Mouse (Mus musculus): ENCODE measurements around the gene Tex22. TPM values are rescaled to one million over a fixed set of nuclear protein-coding genes. Genes with fewer than 3 reads are reported as not detected.

Gene Tex22
- polyA plus RNA-seq, 1 experiment from 2014 or later: not detected

DNA sequence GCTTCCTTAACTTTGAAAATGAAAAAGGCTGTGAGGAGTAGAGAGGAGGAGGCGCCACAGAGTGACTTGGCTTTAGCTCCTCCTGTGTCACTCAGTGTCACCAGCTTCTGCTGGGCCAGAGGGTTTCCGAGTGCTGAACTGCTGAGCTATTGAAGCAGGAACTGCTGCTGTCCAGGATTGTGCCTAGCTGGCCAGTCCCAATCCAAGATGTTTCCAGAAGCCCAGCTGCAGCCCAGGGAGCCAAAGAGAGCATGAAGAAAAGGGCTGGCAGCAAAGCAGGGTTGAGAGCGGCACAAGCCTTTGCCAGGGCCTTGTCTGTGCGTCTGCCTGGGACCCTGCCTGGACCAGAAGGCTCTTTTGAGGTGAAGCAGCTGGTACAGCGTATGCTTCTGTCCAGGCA lies 26.2 kb upstream of the Tex22 start:
- Histone ChIP-seq H3K27me3 (ENCODE audit: control insufficient read depth, insufficient read depth, low read length) (no peaks in the 10 kb centered on the region), H3K4me2 (ENCODE audit: low read length) (no peak overlapping the region), H3K36me3 (ENCODE audit: control insufficient read depth, insufficient read depth, low read length) (peaks cover 81% of the 10 kb centered on the region), H3K27ac (replicated peaks; ENCODE audit: low read depth, low read length) (no peak overlapping the region), H3K9me3 (ENCODE audit: control insufficient read depth, low read length) (no peaks in the 10 kb centered on the region), H3K4me3 (replicated peaks; ENCODE audit: low read depth, low read length) (no peak overlapping the region), H3K9ac (replicated peaks; ENCODE audit: low read length) (no peak overlapping the region), H3K4me1 (ENCODE audit: control insufficient read depth, insufficient read depth, low read length) (no peaks in the 10 kb centered on the region)
- DNase-seq (no peak), ATAC-seq (ENCODE audit: low FRiP score, low TSS enrichment) (no peak)
- 95% methylated on average over 5 of the region's 5 CpGs for WGBS

DNA sequence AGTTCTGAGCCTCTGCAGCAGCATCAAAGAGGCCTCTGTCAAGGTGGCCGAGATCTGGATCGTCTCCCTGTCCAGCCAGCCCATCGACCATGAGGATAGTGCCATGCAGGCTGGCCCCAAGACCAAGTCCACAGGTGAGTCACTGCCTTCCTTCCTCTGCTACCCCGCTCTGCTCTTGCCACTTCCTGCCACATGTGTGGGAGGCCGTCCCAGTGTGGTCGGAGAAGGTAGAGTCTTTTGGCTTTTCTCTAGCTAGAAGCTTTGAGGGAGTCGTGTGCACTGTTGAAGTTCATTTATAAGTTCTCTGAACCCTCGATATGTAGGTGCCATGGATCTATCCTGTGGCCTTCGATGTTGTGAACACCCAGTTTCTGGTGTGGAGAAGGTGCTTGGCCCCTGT lies 24.5 kb upstream of the Tex22 start:
- Histone ChIP-seq H3K27ac (replicated peaks; ENCODE audit: low read depth, low read length) (no peak overlapping the region), H3K9ac (replicated peaks; ENCODE audit: low read length) (no peak overlapping the region), H3K4me3 (replicated peaks; ENCODE audit: low read depth, low read length) (no peak overlapping the region), H3K9me3 (ENCODE audit: control insufficient read depth, low read length) (no peaks in the 10 kb centered on the region), H3K27me3 (ENCODE audit: control insufficient read depth, insufficient read depth, low read length) (no peaks in the 10 kb centered on the region), H3K4me2 (ENCODE audit: low read length) (no peak overlapping the region), H3K4me1 (ENCODE audit: control insufficient read depth, insufficient read depth, low read length) (no peaks in the 10 kb centered on the region), H3K36me3 (ENCODE audit: control insufficient read depth, insufficient read depth, low read length) (peaks cover 89% of the 10 kb centered on the region)
- no peak for ATAC-seq (ENCODE audit: low FRiP score, low TSS enrichment)
- no peak for DNase-seq
- 96% methylated on average over 9 of the region's 9 CpGs for WGBS

DNA sequence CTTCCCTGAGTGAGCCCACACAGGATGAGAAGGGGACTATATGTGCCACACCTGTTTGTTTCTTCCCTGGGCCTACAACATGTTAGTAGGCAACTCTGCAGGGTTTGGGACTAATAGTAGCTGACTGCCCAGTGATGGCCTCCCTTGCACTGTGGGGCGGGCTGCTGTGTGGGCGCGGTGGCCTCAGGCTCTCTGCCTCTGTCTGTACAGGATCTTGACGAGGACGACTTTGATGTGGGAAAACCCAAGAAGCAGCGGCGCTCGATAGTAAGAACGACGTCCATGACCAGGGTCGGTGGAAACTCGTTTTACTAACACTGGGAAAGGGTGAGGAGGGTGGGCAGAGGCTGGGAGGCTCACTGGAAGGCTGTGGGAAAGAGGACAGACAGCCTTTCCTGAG lies 23.6 kb upstream of the Tex22 start:
- Histone ChIP-seq H3K4me1 (ENCODE audit: control insufficient read depth, insufficient read depth, low read length) (no peaks in the 10 kb centered on the region), H3K27ac (replicated peaks; ENCODE audit: low read depth, low read length) (no peak overlapping the region), H3K9me3 (ENCODE audit: control insufficient read depth, low read length) (no peaks in the 10 kb centered on the region), H3K36me3 (ENCODE audit: control insufficient read depth, insufficient read depth, low read length) (peaks cover 91% of the 10 kb centered on the region), H3K27me3 (ENCODE audit: control insufficient read depth, insufficient read depth, low read length) (no peaks in the 10 kb centered on the region), H3K9ac (replicated peaks; ENCODE audit: low read length) (no peak overlapping the region), H3K4me3 (replicated peaks; ENCODE audit: low read depth, low read length) (no peak overlapping the region), H3K4me2 (ENCODE audit: low read length) (no peak overlapping the region)
- 92% methylated on average over 12 of the region's 12 CpGs for WGBS
- DNase-seq (no peak), ATAC-seq (ENCODE audit: low FRiP score, low TSS enrichment) (no peak)

DNA sequence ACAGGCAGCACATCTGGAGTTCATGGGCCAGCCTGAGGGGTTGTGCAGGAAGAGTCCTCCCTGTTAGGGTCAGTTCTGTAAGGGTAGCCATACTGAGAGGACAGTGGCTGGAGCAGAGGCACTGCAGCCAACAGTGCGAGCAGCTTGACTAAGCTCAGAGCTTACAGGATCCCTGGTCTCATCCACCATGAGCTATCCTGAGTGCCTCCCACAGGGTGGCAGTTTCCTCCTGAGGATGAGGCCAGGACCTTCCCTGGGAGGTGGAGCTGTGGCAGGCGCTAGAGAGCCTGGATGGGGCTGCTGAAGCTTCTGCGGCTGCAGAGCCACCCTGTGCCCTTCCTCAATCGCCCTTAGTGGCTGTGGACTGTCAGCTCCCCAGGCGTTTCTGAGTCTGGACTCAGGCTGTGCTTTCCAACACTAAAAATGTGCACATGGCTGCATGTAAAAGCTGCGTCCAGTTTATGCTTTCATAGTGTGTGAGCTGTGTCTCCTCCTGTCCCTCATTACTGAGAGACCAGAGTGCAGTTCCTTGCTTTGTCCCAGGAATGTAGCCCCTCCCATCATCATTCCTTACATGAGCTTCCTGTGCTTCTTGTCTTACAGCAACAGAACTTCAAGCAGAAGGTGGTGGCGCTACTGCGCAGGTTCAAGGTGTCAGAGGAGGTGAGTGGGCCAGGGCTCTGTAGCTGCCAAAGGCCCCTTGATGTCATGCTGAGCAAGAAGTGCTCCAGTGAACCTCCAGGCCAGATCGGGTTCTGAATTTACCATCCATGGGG lies 22.5 kb upstream of the Tex22 start:
- no peaks in the 10 kb centered on the region for H3K27me3 ChIP-seq (ENCODE audit: control insufficient read depth, insufficient read depth, low read length)
- peaks cover 92% of the 10 kb centered on the region for H3K36me3 ChIP-seq (ENCODE audit: control insufficient read depth, insufficient read depth, low read length)
- H3K4me3 ChIP-seq (replicated peaks; ENCODE audit: low read depth, low read length): no peak overlapping the region
- 79% methylated on average over 9 of the region's 9 CpGs for WGBS
- H3K9me3 ChIP-seq (ENCODE audit: control insufficient read depth, low read length): no peaks in the 10 kb centered on the region
- H3K4me1 ChIP-seq (ENCODE audit: control insufficient read depth, insufficient read depth, low read length): no peaks in the 10 kb centered on the region
- H3K9ac ChIP-seq (replicated peaks; ENCODE audit: low read length): no peak overlapping the region
- no peak overlapping the region for H3K4me2 ChIP-seq (ENCODE audit: low read length)
- H3K27ac ChIP-seq (replicated peaks; ENCODE audit: low read depth, low read length): no peak overlapping the region
- DNase-seq: no peak
- ATAC-seq (ENCODE audit: low FRiP score, low TSS enrichment): no peak

DNA sequence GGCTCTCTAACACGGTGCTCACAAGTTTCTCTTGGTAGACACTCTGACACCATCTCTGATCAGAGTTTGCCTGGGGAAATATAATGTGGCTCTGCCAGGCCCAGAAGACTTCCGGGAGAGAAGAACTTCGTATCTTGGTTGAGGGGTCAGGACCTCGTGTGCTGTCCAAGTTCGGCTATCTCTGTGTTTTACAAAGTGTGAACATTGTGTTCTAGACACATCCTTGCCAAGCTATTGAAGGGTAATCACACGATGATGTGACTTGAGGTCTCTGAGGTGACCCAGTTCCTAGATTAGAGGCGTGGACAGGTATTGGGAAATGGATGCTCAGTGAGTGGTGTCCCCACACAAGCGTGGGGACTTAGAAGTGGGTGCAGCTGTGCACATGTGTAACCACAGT lies 18.2 kb upstream of the Tex22 start:
- no peak overlapping the region for H3K9ac ChIP-seq (replicated peaks; ENCODE audit: low read length)
- no peak overlapping the region for H3K27ac ChIP-seq (replicated peaks; ENCODE audit: low read depth, low read length)
- H3K4me3 ChIP-seq (replicated peaks; ENCODE audit: low read depth, low read length): no peak overlapping the region
- 94% methylated on average over 8 of the region's 8 CpGs for WGBS
- no peaks in the 10 kb centered on the region for H3K27me3 ChIP-seq (ENCODE audit: control insufficient read depth, insufficient read depth, low read length)
- no peak for ATAC-seq (ENCODE audit: low FRiP score, low TSS enrichment)
- H3K4me1 ChIP-seq (ENCODE audit: control insufficient read depth, insufficient read depth, low read length): no peaks in the 10 kb centered on the region
- H3K9me3 ChIP-seq (ENCODE audit: control insufficient read depth, low read length): no peaks in the 10 kb centered on the region
- no peak for DNase-seq
- H3K4me2 ChIP-seq (ENCODE audit: low read length): no peak overlapping the region
- H3K36me3 ChIP-seq (ENCODE audit: control insufficient read depth, insufficient read depth, low read length): peaks cover 96% of the 10 kb centered on the region

DNA sequence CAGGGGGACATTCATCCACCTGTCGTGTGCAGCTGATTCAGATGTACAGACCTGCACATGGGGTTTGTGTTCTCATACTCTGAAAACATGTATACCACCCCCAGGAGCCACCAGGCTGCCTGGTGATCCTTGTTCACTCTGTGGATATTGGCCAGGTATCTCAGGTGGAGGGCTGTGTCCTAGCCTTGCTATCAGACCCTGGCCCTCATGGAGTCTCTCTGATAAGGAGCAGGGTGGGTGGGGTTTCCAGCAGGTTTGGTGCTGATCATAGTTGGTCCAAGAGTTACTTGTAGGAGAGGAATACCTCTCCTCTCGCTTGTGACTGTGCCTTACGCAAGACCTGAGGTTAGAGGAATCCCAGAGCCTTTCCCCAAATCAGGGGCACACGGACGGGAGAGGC lies 14.1 kb upstream of the Tex22 start:
- Histone ChIP-seq H3K4me3 (replicated peaks; ENCODE audit: low read depth, low read length) (no peak overlapping the region), H3K36me3 (ENCODE audit: control insufficient read depth, insufficient read depth, low read length) (peaks cover 95% of the 10 kb centered on the region), H3K27ac (replicated peaks; ENCODE audit: low read depth, low read length) (no peak overlapping the region), H3K9me3 (ENCODE audit: control insufficient read depth, low read length) (no peaks in the 10 kb centered on the region), H3K4me2 (ENCODE audit: low read length) (no peak overlapping the region), H3K27me3 (ENCODE audit: control insufficient read depth, insufficient read depth, low read length) (no peaks in the 10 kb centered on the region), H3K4me1 (ENCODE audit: control insufficient read depth, insufficient read depth, low read length) (no peaks in the 10 kb centered on the region), H3K9ac (replicated peaks; ENCODE audit: low read length) (no peak overlapping the region)
- DNase-seq (no peak), ATAC-seq (ENCODE audit: low FRiP score, low TSS enrichment) (no peak)
- 97% methylated on average over 5 of the region's 5 CpGs for WGBS

DNA sequence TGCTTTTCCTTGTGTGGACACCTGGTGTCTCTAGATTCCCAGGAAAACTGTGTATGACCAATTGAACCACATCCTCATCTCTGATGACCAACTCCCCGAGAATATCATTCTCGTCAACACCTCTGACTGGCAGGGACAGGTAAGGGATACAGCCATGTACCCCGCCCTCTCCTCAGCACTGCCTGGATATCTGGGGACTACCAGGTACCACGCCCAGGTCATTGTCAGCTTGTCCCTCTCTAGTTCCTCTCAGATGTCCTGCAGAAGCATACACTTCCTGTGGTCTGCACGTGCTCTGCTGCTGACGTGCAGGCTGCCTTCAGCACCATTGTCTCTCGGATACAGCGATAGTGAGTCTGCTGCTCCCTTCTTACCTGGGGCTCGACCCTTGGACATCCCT lies 12.7 kb upstream of the Tex22 start:
- Histone ChIP-seq H3K9ac (replicated peaks; ENCODE audit: low read length) (no peak overlapping the region), H3K36me3 (ENCODE audit: control insufficient read depth, insufficient read depth, low read length) (peaks cover 88% of the 10 kb centered on the region), H3K27me3 (ENCODE audit: control insufficient read depth, insufficient read depth, low read length) (no peaks in the 10 kb centered on the region), H3K4me3 (replicated peaks; ENCODE audit: low read depth, low read length) (no peak overlapping the region), H3K4me1 (ENCODE audit: control insufficient read depth, insufficient read depth, low read length) (no peaks in the 10 kb centered on the region), H3K4me2 (ENCODE audit: low read length) (no peak overlapping the region), H3K27ac (replicated peaks; ENCODE audit: low read depth, low read length) (no peak overlapping the region), H3K9me3 (ENCODE audit: control insufficient read depth, low read length) (no peaks in the 10 kb centered on the region)
- WGBS: 91% methylated on average over 9 of the region's 9 CpGs
- ATAC-seq (ENCODE audit: low FRiP score, low TSS enrichment) (no peak), DNase-seq (no peak)

DNA sequence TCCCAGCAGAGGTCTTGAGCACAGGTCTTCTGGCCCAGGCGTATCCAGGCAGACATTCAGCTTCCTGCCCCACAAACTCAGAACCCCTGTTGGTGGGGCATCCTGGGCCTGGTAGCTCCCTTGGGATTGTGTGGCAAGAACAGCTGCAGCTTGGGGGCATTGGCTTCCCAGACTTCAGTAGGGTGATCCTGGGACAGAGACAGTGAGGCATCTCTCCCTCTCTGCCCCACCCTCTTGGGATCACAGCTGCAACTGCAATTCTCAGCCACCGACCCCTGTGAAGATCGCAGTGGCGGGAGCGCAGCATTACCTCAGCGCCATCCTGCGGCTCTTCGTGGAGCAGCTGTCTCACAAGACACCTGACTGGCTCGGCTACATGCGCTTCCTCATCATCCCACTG lies 12.1 kb upstream of the Tex22 start:
- Histone ChIP-seq H3K27ac (replicated peaks; ENCODE audit: low read depth, low read length) (no peak overlapping the region), H3K4me1 (ENCODE audit: control insufficient read depth, insufficient read depth, low read length) (no peaks in the 10 kb centered on the region), H3K4me2 (ENCODE audit: low read length) (no peak overlapping the region), H3K36me3 (ENCODE audit: control insufficient read depth, insufficient read depth, low read length) (peaks cover 88% of the 10 kb centered on the region), H3K9ac (replicated peaks; ENCODE audit: low read length) (no peak overlapping the region), H3K4me3 (replicated peaks; ENCODE audit: low read depth, low read length) (no peak overlapping the region), H3K27me3 (ENCODE audit: control insufficient read depth, insufficient read depth, low read length) (no peaks in the 10 kb centered on the region), H3K9me3 (ENCODE audit: control insufficient read depth, low read length) (no peaks in the 10 kb centered on the region)
- WGBS: 90% methylated on average over 10 of the region's 10 CpGs
- ATAC-seq (ENCODE audit: low FRiP score, low TSS enrichment) (no peak), DNase-seq (no peak)

DNA sequence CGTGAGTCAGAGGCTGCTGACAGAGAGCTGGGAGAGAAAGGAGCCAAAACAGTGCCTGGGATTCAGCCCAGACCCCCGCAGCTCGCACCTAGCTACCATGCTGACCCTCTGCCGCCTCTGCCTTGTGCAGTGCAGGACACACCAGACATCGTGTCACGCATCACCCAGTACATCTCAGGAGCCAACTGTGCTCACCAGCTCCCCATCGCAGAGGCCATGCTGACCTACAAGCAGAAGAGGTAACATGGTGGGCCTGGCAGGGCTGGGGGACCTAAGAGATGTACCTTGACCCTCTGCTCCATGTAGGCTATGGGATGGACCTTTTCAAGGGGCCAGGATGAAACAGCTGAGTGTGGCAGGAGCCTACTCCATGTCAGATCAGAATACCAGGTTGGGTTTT lies 10.6 kb upstream of the Tex22 start:
- ATAC-seq (ENCODE audit: low FRiP score, low TSS enrichment) (no peak), DNase-seq (no peak)
- Histone ChIP-seq H3K4me2 (ENCODE audit: low read length) (no peak overlapping the region), H3K9ac (replicated peaks; ENCODE audit: low read length) (no peak overlapping the region), H3K4me3 (replicated peaks; ENCODE audit: low read depth, low read length) (no peak overlapping the region), H3K27ac (replicated peaks; ENCODE audit: low read depth, low read length) (no peak overlapping the region), H3K27me3 (ENCODE audit: control insufficient read depth, insufficient read depth, low read length) (no peaks in the 10 kb centered on the region), H3K9me3 (ENCODE audit: control insufficient read depth, low read length) (no peaks in the 10 kb centered on the region), H3K36me3 (ENCODE audit: control insufficient read depth, insufficient read depth, low read length) (peaks cover 85% of the 10 kb centered on the region), H3K4me1 (ENCODE audit: control insufficient read depth, insufficient read depth, low read length) (no peaks in the 10 kb centered on the region)
- 95% methylated on average over 7 of the region's 7 CpGs for WGBS
